In genomic region chr8:83954749-83955105, GRCm38 (mm10) we compare ENCODE assay signal across 8 mouse cellular contexts. TPM values are rescaled to one million over a fixed set of nuclear protein-coding genes. Genes with fewer than 3 reads are reported as not detected.
DNase-seq lines count a peak whose midpoint lies in the region; ATAC-seq and TF ChIP-seq lines count a peak whose summit lies in the region.

No protein-coding gene starts in this region.

- intact Hi-C loops in left cerebral cortex, postnatal 14 days (cut with DNase I), result loop anchor here (5.0 to 10.0 kb wide), 2 partner anchors 170 to 232 kb away; no protein-coding TSS in a partner anchor

- peaks cover 23% of the 10 kb centered on the region for H3K79me2 ChIP-seq in MEL (ENCODE audit: control insufficient read depth, insufficient read depth, low read length, poor library complexity)

- peak overlapping the region; percentile 63 for H3K27ac ChIP-seq in heart, embryonic 15.5 days
- H3K27ac ChIP-seq in MEL (ENCODE audit: control insufficient read depth, low read depth, low read length), result no peak overlapping the region
- H3K27ac ChIP-seq in hindbrain, embryonic 12.5 days, result peak overlapping the region; percentile 50; the same call in 1 of the 2 replicates

- H3K36me3 ChIP-seq in heart, embryonic 15.5 days, result no peaks in the 10 kb centered on the region
- peaks cover 0 to 8% of the 10 kb centered on the region in 2 experiments; a peak in 2 of 4 replicates for H3K36me3 ChIP-seq in MEL (ENCODE audit: control insufficient read depth in 1 of 2, insufficient read depth in 2 of 2, low read length in 2 of 2)
- H3K36me3 ChIP-seq in hindbrain, embryonic 12.5 days, result no peaks in the 10 kb centered on the region

- no peak for ATAC-seq in heart, embryonic 15.5 days (replicated peaks; ENCODE audit: insufficient number of reproducible peaks, insufficient read depth, low FRiP score, low read depth)
- no peak for ATAC-seq in hindbrain, embryonic 12.5 days (ENCODE audit: low FRiP score)
- 0 out of 2 replicates have a peak, but pooled peaks have one; percentile 0 for ATAC-seq in megakaryocyte progenitor cell, adult 5-6 weeks (replicated peaks; ENCODE audit: poor library complexity)

- no peak for DNase-seq in heart, adult 18-20 months
- DNase-seq in MEL (ENCODE audit: low read depth, low spot score), result no peak
- no peak for DNase-seq in left cerebral cortex, postnatal 14 days (ENCODE audit: low spot score in 2 of 2)
- DNase-seq in spleen, postnatal 4 days (ENCODE audit: low spot score in 2 of 2), result no peak
- DNase-seq in gastrocnemius, postnatal 25 days, result no peak

- H3K4me2 ChIP-seq in heart, embryonic 15.5 days, result peak overlapping the region; percentile 94
- peak overlapping the region; percentile 92 for H3K4me2 ChIP-seq in hindbrain, embryonic 12.5 days (replicated peaks)

- WGBS in heart, embryonic 15.5 days, result 1% methylated on average over 14 of the region's 14 CpGs
- under 1% methylated on average over 14 of the region's 14 CpGs for WGBS in hindbrain, embryonic 12.5 days

- H3K27me3 ChIP-seq in heart, embryonic 15.5 days, result no peaks in the 10 kb centered on the region
- no peaks in the 10 kb centered on the region for H3K27me3 ChIP-seq in MEL (ENCODE audit: control insufficient read depth in 1 of 2, insufficient read depth in 2 of 2, low read length in 2 of 2)
- H3K27me3 ChIP-seq in hindbrain, embryonic 12.5 days, result no peaks in the 10 kb centered on the region

- peak overlapping the region; percentile 77 for H3K4me3 ChIP-seq in heart, embryonic 15.5 days
- peak overlapping the region; percentile 43 for H3K4me3 ChIP-seq in MEL (ENCODE audit: control insufficient read depth in 1 of 2, insufficient read depth in 1 of 2, low read depth in 2 of 2, low read length in 2 of 2)
- peak overlapping the region; percentile 50 for H3K4me3 ChIP-seq in hindbrain, embryonic 12.5 days

- TF ChIP-seq CTCF in MEL (IDR thresholded peaks at IDR 0.05 in 2 of 3, conservative IDR thresholded peaks at IDR 0.05 in 1 of 3; ENCODE audit: control insufficient read depth in 1 of 3, insufficient read depth in 1 of 3, low read depth in 2 of 3, low read length in 3 of 3, poor library complexity in 1 of 3, severe bottlenecking in 1 of 3), result no peak

- H3K4me1 ChIP-seq in heart, embryonic 15.5 days (replicated peaks), result peaks cover 21% of the 10 kb centered on the region
- H3K4me1 ChIP-seq in MEL (ENCODE audit: control insufficient read depth in 1 of 2, insufficient read depth in 2 of 2, low read length in 2 of 2), result peaks cover 4 to 7% of the 10 kb centered on the region in 2 experiments; a peak in 3 of 4 replicates
- peaks cover 16% of the 10 kb centered on the region for H3K4me1 ChIP-seq in hindbrain, embryonic 12.5 days

- TF ChIP-seq EP300 in MEL (IDR thresholded peaks at IDR 0.05; ENCODE audit: low read depth in 1 of 2, low read length in 2 of 2), result no peak

- 0 out of 4 replicates have a peak, but pooled peaks of 1 of the 2 experiments have one; percentile 32 for TF ChIP-seq POLR2A in MEL (IDR thresholded peaks at IDR 0.05; ENCODE audit: control insufficient read depth in 1 of 2, insufficient read depth in 1 of 2, low read depth in 1 of 2, low read length in 2 of 2, poor library complexity in 1 of 2)

- H3K9ac ChIP-seq in heart, embryonic 15.5 days, result peak overlapping the region; percentile 55
- peak overlapping the region; percentile 17; the same call in 1 of the 2 replicates for H3K9ac ChIP-seq in MEL (ENCODE audit: control insufficient read depth, low read depth, low read length, poor library complexity, severe bottlenecking)
- H3K9ac ChIP-seq in hindbrain, embryonic 12.5 days, result peak overlapping the region; percentile 33

- TF ChIP-seq RAD21 in MEL (IDR thresholded peaks at IDR 0.05; ENCODE audit: low read depth, low read length), result no peak

- H3K9me3 ChIP-seq in heart, embryonic 15.5 days (replicated peaks), result no peaks in the 10 kb centered on the region
- no peaks in the 10 kb centered on the region for H3K9me3 ChIP-seq in MEL (replicated peaks; ENCODE audit: insufficient read depth, low read length)
- no peaks in the 10 kb centered on the region for H3K9me3 ChIP-seq in hindbrain, embryonic 12.5 days (replicated peaks)

TF ChIP-seq in MEL, 35 proteins besides CTCF, POLR2A, EP300 and RAD21:
- TF ChIP-seq MAZ (IDR thresholded peaks at IDR 0.05; ENCODE audit: low read depth, low read length), result no peak
- peak; percentile 66 for TF ChIP-seq TBP (IDR thresholded peaks at IDR 0.05; ENCODE audit: low read depth, low read length)

RNA-seq across cellular contexts. Expression of gene Gm10644, which starts 0.3 kb away (rescaled TPM):
- polyA plus RNA-seq in heart, embryonic 15.5 days (2015; fragmentation: Nextera tagmentation; extraction: Ambion mirVana), result 0.76 and 0.93 TPM in 2 replicates
- total RNA-seq in heart, adult 18-20 months (2021), result 1 to 10 TPM; 1.4 to 1.7 TPM
- 0.29 and 0.35 TPM in 2 replicates for total RNA-seq in MEL (2012; rRNA removed)
- under 1 TPM in 1 of 2 experiments, not detected in 1; 0.49 TPM for polyA plus RNA-seq in MEL (2012; ENCODE audit: insufficient read depth in 1 of 2, insufficient read length in 2 of 2, low read depth in 1 of 2, low replicate concordance in 2 of 2, missing spikeins in 1 of 2)
- polyA plus RNA-seq in hindbrain, embryonic 12.5 days (2016; fragmentation: Nextera tagmentation; extraction: Ambion mirVana), result 1.0 and 1.1 TPM in 2 replicates
- total RNA-seq in megakaryocyte progenitor cell, adult 5-6 weeks (2015), result not detected in 2 replicates
- total RNA-seq in megakaryocyte progenitor cell, adult 5-6 weeks (2017), result 0.46 TPM in 1 of 2 replicates, not detected in the other
- under 1 TPM; 0.19 to 0.20 TPM for total RNA-seq in left cerebral cortex, postnatal 14 days (2021)
- under 1 TPM; 0.24 to 0.26 TPM for total RNA-seq in gastrocnemius, postnatal 25 days (2021)

RNA-seq across cellular contexts. Expression of gene Asf1b, which starts 0.6 kb away (rescaled TPM):
- polyA plus RNA-seq in heart, embryonic 15.5 days (2015; fragmentation: Nextera tagmentation; extraction: Ambion mirVana), result 55.8 and 63.3 TPM in 2 replicates
- total RNA-seq in heart, adult 18-20 months (2021), result 1 to 10 TPM; 1.3 to 2.0 TPM
- 84.3 and 90.4 TPM in 2 replicates for total RNA-seq in MEL (2012; rRNA removed)
- 100 to 1,000 TPM; 113 to 137 TPM for polyA plus RNA-seq in MEL (2012; ENCODE audit: insufficient read depth in 1 of 2, insufficient read length in 2 of 2, low read depth in 1 of 2, low replicate concordance in 2 of 2, missing spikeins in 1 of 2)
- 37.6 and 40.9 TPM in 2 replicates for polyA plus RNA-seq in hindbrain, embryonic 12.5 days (2016; fragmentation: Nextera tagmentation; extraction: Ambion mirVana)
- total RNA-seq in megakaryocyte progenitor cell, adult 5-6 weeks (2015), result 40.3 and 51.0 TPM in 2 replicates
- total RNA-seq in megakaryocyte progenitor cell, adult 5-6 weeks (2017), result 32.5 and 38.1 TPM in 2 replicates
- under 1 TPM; 0.72 to 0.79 TPM for total RNA-seq in left cerebral cortex, postnatal 14 days (2021)
- total RNA-seq in gastrocnemius, postnatal 25 days (2021), result under 1 TPM; 0.54 to 0.96 TPM

RNA-seq across cellular contexts. Expression of gene Prkaca, which starts 18.1 kb away (rescaled TPM):
- 246 and 260 TPM in 2 replicates for polyA plus RNA-seq in heart, embryonic 15.5 days (2015; fragmentation: Nextera tagmentation; extraction: Ambion mirVana)
- total RNA-seq in heart, adult 18-20 months (2021), result 100 to 1,000 TPM; 327 to 347 TPM
- total RNA-seq in MEL (2012; rRNA removed), result 23.8 and 24.7 TPM in 2 replicates
- polyA plus RNA-seq in MEL (2012; ENCODE audit: insufficient read depth in 1 of 2, insufficient read length in 2 of 2, low read depth in 1 of 2, low replicate concordance in 2 of 2, missing spikeins in 1 of 2), result 10 to 100 TPM in 1 of 2 experiments, not detected in 1; 74.9 TPM
- 201 and 213 TPM in 2 replicates for polyA plus RNA-seq in hindbrain, embryonic 12.5 days (2016; fragmentation: Nextera tagmentation; extraction: Ambion mirVana)
- total RNA-seq in megakaryocyte progenitor cell, adult 5-6 weeks (2015), result 23.8 and 24.8 TPM in 2 replicates
- total RNA-seq in megakaryocyte progenitor cell, adult 5-6 weeks (2017), result 22.4 and 24.0 TPM in 2 replicates
- total RNA-seq in left cerebral cortex, postnatal 14 days (2021), result 100 to 1,000 TPM; 268 to 280 TPM
- total RNA-seq in gastrocnemius, postnatal 25 days (2021), result 100 to 1,000 TPM; 163 to 177 TPM

RNA-seq across cellular contexts. Expression of gene Samd1, which starts 42.7 kb away (rescaled TPM):
- polyA plus RNA-seq in heart, embryonic 15.5 days (2015; fragmentation: Nextera tagmentation; extraction: Ambion mirVana), result 5.6 and 5.9 TPM in 2 replicates
- 10 to 100 TPM; 22.0 to 26.7 TPM for total RNA-seq in heart, adult 18-20 months (2021)
- 96.7 and 111 TPM in 2 replicates for total RNA-seq in MEL (2012; rRNA removed)
- polyA plus RNA-seq in MEL (2012; ENCODE audit: insufficient read depth in 1 of 2, insufficient read length in 2 of 2, low read depth in 1 of 2, low replicate concordance in 2 of 2, missing spikeins in 1 of 2), result 100 to 1,000 TPM in 1 of 2 experiments, not detected in 1; 121 TPM
- polyA plus RNA-seq in hindbrain, embryonic 12.5 days (2016; fragmentation: Nextera tagmentation; extraction: Ambion mirVana), result 8.5 and 9.8 TPM in 2 replicates
- 54.3 and 64.6 TPM in 2 replicates for total RNA-seq in megakaryocyte progenitor cell, adult 5-6 weeks (2015)
- 45.7 and 57.0 TPM in 2 replicates for total RNA-seq in megakaryocyte progenitor cell, adult 5-6 weeks (2017)
- total RNA-seq in left cerebral cortex, postnatal 14 days (2021), result 10 to 100 TPM; 51.3 to 52.0 TPM
- total RNA-seq in gastrocnemius, postnatal 25 days (2021), result 10 to 100 TPM; 15.6 to 16.7 TPM

RNA-seq across cellular contexts. Expression of gene 1700067K01Rik, which starts 46.6 kb away (rescaled TPM):
- polyA plus RNA-seq in heart, embryonic 15.5 days (2015; fragmentation: Nextera tagmentation; extraction: Ambion mirVana), result 0.74 and 0.90 TPM in 2 replicates
- under 1 TPM in 1 of 2 experiments, not detected in 1; 0.20 TPM for total RNA-seq in heart, adult 18-20 months (2021)
- 0.39 and 0.69 TPM in 2 replicates for total RNA-seq in MEL (2012; rRNA removed)
- under 1 TPM in 1 of 2 experiments, not detected in 1; 0.53 TPM for polyA plus RNA-seq in MEL (2012; ENCODE audit: insufficient read depth in 1 of 2, insufficient read length in 2 of 2, low read depth in 1 of 2, low replicate concordance in 2 of 2, missing spikeins in 1 of 2)
- polyA plus RNA-seq in hindbrain, embryonic 12.5 days (2016; fragmentation: Nextera tagmentation; extraction: Ambion mirVana), result 0.89 and 1.5 TPM in 2 replicates
- total RNA-seq in megakaryocyte progenitor cell, adult 5-6 weeks (2015), result 0.67 TPM in 1 of 2 replicates, not detected in the other
- 0.37 and 2.0 TPM in 2 replicates for total RNA-seq in megakaryocyte progenitor cell, adult 5-6 weeks (2017)
- total RNA-seq in left cerebral cortex, postnatal 14 days (2021), result under 1 TPM; 0.40 to 0.57 TPM
- total RNA-seq in gastrocnemius, postnatal 25 days (2021), result under 1 TPM; 0.33 to 0.35 TPM

Comparison
In these comparisons a context has a peak if more than half of its experiments do, and no peak if none do; other contexts are left out.
1. RNA of gene Asf1b, which starts 0.6 kb away (total RNA-seq): 84.3 to 90.4 TPM in MEL and 32.5 to 51.0 TPM in megakaryocyte progenitor cell, adult 5-6 weeks; 1.3 to 2.0 TPM in heart, adult 18-20 months, 0.54 to 0.96 TPM in gastrocnemius, postnatal 25 days and 0.72 to 0.79 TPM in left cerebral cortex, postnatal 14 days; every median in the first group is over 10 times any median in the second.
2. Peak in every context shown above with its lines, with median percentiles within 50 percentile points of each other: H3K4me3 ChIP-seq and H3K9ac ChIP-seq.